Mouse (Mus musculus) hematopoietic multipotent progenitor cell, adult 10-12 weeks (in vitro differentiated cells): ENCODE measurements around the gene Vmn1r181. TPM values are rescaled to one million over a fixed set of nuclear protein-coding genes. Genes with fewer than 3 reads are reported as not detected.

Source experiments
- polyA plus RNA-seq: library from polyadenylated mRNA; stranded (reverse); fragments of >175 nt; gene quantifications from 2 replicates; pipeline ENCODE4 v1.2.3, GENCODE M21; 2012; ENCODE audit warnings: low replicate concordance

The Vmn1r181 gene
- not detected in 2 replicates for polyA plus RNA-seq

GRCm38 (mm10) chr7:23974315-23974714, at the start of gene Vmn1r181:
Vmn1r181 (plus strand) TSS chr7:23974615.

GRCm38 (mm10) chr7:23926678-23927077, 47.7 kb upstream of the Vmn1r181 start, which contains the start of gene Vmn1r179:
Vmn1r179 (plus strand) TSS chr7:23926978.

GRCm38 (mm10) chr7:23950332-23950731, 24.1 kb upstream of the Vmn1r181 start, which contains the start of gene Vmn1r180:
Vmn1r180 (plus strand) TSS chr7:23950632.

GRCm38 (mm10) chr7:24001391-24001790, 27.0 kb downstream of the Vmn1r181 start, which contains the start of gene V1rd19:
V1rd19 (plus strand) TSS chr7:24001691.

Other genes with a start within 250 kb of the Vmn1r181 start
- gene Vmn1r174, start 222.3 kb upstream of the Vmn1r181 start, polyA plus RNA-seq, result not detected in 2 replicates
- not detected in 2 replicates for gene Vmn1r175, start 164.0 kb upstream of the Vmn1r181 start, polyA plus RNA-seq
- gene Vmn1r176, start 137.2 kb upstream of the Vmn1r181 start, polyA plus RNA-seq, result not detected in 2 replicates
- not detected in 2 replicates for gene Vmn1r177, start 108.2 kb upstream of the Vmn1r181 start, polyA plus RNA-seq
- gene Vmn1r178, start 82.6 kb upstream of the Vmn1r181 start, polyA plus RNA-seq, result not detected in 2 replicates
- gene Vmn1r179, start 47.6 kb upstream of the Vmn1r181 start, polyA plus RNA-seq, result not detected in 2 replicates
- gene Vmn1r180, start 24.0 kb upstream of the Vmn1r181 start, polyA plus RNA-seq, result not detected in 2 replicates
- gene V1rd19, start 27.1 kb downstream of the Vmn1r181 start, polyA plus RNA-seq, result not detected in 2 replicates
- not detected in 2 replicates for gene Vmn1r183, start 78.6 kb downstream of the Vmn1r181 start, polyA plus RNA-seq
- 10.4 and 12.1 TPM in 2 replicates for gene Zfp180, start 107.3 kb downstream of the Vmn1r181 start, polyA plus RNA-seq
- 0.14 and 0.28 TPM in 2 replicates for gene Zfp112, start 137.7 kb downstream of the Vmn1r181 start, polyA plus RNA-seq
- gene Zfp235, start 159.6 kb downstream of the Vmn1r181 start, polyA plus RNA-seq, result 0.65 and 0.89 TPM in 2 replicates
- gene Zfp114, start 200.4 kb downstream of the Vmn1r181 start, polyA plus RNA-seq, result 0.27 and 0.54 TPM in 2 replicates
- gene Zfp111, start 236.8 kb downstream of the Vmn1r181 start, polyA plus RNA-seq, result 0.11 TPM in 1 of 2 replicates, not detected in the other